Mouse (Mus musculus) embryonic stem cell, embryonic (primary cell): ENCODE measurements at regions not wholly inside any gene's neighbourhood (a gene's known extent, or its start where the extent isn't known, plus 50 kb on each side); places are given as distances from the start of the nearest gene placed in this dataset.
"Not testable (repeated sequence)": the region's sequence is repeated elsewhere in the genome, so short reads cannot be mapped to it uniquely, and the experiment has no call there.

ENCODE experiments used
- CTCF ChIA-PET, 4 experiments: fragments of 300-600 bp in 2 of 4; fragments of 350-600 bp in 2 of 4; sonication (Branson Sonifier 250); formaldehyde crosslinking; loops; one replicate each; lab custom pipeline; 2022; ENCODE audit warnings: inconsistent platforms in 2 of 4; lab: Charles Lee
- POLR2A ChIA-PET, 4 experiments: fragments of 300-600 bp in 2 of 4; fragments of 350-600 bp in 2 of 4; sonication (Branson Sonifier 250); formaldehyde crosslinking; loops; one replicate each; lab custom pipeline; 2022; ENCODE audit warnings: antibody characterized with exemption in 4 of 4, inconsistent platforms in 1 of 4; lab: Charles Lee

DNA sequence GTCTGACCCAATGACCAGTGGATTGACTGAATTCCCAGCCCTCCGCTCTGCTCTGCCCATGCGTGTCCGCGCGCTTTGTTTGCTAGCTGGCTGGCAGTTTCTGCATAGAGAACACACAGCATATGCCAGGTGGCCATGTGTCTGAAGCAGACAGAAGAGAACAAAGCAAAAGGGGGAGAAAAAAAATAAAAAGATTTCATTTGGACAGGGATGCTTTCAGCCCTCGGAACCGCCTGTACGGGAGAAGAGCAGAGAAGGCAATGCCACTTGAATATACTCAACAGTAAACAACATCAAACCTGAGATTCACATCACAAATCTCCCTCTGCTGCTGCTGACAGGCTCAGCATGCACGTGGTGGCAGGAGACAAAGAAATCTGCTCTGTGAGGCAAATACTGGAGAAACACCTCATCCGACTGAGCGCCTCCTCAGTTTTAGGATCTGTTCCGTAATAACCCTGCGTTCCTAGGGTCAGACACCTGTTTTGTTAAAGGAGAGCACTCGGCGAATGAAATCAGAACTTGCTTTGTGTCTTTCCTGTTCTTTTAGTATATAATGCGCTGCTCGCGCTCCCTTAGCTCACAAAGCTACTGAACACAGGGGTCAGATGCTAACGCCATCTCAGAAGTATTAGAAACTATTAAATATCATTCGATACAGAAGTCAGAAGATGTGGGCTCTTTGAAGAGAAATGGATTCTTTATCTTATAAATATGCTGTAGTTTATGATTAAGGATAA, 186.3 kb upstream of the Gm11146 start:
- ChIA-PET CTCF (no interaction called here), POLR2A (no interaction called here)

GRCm38 (mm10) chr16:77787025-77787424, 185.1 kb upstream of the Gm11146 start:
- ChIA-PET POLR2A (no interaction called here), CTCF (no interaction called here)

DNA sequence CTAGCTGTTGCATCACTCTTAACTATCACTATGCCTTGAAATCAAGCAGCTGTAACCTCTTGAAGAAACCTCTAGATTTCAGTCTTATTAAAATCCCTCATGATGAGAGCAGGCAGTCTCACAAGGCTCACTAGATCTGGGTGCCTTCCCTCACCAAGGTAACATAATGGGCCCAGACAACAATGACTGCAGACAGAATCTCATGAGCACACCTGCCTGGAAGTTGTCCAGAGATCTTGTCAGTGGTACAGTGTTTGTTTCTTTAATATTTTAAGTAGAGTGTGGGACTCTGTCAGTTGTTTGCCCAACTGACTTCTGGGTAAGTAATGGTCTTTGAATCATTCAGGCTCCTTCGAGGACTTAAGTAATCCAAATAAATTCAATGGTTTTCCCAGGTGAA, 177.1 kb upstream of the Gm11146 start:
- CTCF ChIA-PET, result no interaction called here
- POLR2A ChIA-PET, result no interaction called here

- POLR2A ChIA-PET, result no interaction called here
- CTCF ChIA-PET, result no interaction called here
Observed at GRCm38 (mm10) chr16:77772075-77772474, 170.2 kb upstream of the Gm11146 start.

- ChIA-PET CTCF (no interaction called here), POLR2A (no interaction called here)
Observed at GRCm38 (mm10) chr16:77760926-77761347, 159.0 kb upstream of the Gm11146 start.

GRCm38 (mm10) chr16:77760479-77760878, 158.6 kb upstream of the Gm11146 start:
- POLR2A ChIA-PET, result no interaction called here
- CTCF ChIA-PET, result interaction anchor here in 1 of 4 experiments (0.7 kb wide), 1 partner anchor 42 kb away, joined by 4 read pairs; no protein-coding TSS in a partner anchor

- CTCF ChIA-PET, result interaction anchor here in 1 of 4 experiments (0.7 kb wide), 1 partner anchor 41 kb away, joined by 4 read pairs; no protein-coding TSS in a partner anchor
- POLR2A ChIA-PET, result no interaction called here
Observed at GRCm38 (mm10) chr16:77759997-77760396, 158.1 kb upstream of the Gm11146 start.

DNA sequence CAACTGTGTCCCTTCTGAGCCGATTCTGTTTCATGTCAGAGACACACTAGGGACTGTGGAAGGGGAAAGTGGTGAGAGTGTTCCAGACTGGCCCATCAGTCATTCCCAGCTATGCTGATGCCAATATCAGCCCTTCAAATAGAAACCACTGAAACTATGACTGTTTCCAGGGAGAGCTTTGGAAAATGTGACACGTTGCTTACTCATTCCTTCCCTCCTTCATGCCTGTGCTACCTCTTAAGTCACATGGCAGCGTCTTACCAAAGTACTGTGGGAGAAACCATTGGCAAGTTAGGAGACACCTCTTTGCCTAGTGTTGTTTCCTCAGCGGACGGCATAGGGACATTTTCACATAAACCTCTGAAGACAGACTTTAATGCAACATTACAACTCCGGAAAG, 153.0 kb upstream of the Gm11146 start:
- ChIA-PET CTCF (no interaction called here), POLR2A (no interaction called here)

GRCm38 (mm10) chr16:77749474-77749873, 147.6 kb upstream of the Gm11146 start:
- CTCF ChIA-PET, result no interaction called here
- POLR2A ChIA-PET, result interaction anchor here in 1 of 4 experiments (0.8 kb wide), 1 partner anchor 13 kb away, joined by 3 read pairs; no protein-coding TSS in a partner anchor

DNA sequence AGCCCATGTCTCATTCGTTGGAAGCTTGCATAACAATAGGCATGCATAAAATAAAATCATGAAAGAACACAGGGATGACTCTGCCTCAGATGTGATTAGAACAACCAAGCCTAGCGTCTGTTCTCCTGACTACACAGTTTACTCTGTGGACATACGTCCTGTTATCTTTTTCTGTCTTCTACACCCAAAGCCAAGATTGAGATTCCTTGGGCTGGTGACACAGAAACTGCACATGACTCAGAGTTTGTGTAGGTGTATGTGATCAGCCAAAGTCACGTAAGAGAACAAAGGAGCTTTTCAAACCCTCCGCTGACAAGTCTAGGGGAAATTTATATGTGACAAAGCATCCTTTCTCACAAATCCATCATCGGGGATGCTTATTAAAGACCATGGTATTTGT, 141.9 kb upstream of the Gm11146 start:
- ChIA-PET POLR2A (no interaction called here), CTCF (no interaction called here)

DNA sequence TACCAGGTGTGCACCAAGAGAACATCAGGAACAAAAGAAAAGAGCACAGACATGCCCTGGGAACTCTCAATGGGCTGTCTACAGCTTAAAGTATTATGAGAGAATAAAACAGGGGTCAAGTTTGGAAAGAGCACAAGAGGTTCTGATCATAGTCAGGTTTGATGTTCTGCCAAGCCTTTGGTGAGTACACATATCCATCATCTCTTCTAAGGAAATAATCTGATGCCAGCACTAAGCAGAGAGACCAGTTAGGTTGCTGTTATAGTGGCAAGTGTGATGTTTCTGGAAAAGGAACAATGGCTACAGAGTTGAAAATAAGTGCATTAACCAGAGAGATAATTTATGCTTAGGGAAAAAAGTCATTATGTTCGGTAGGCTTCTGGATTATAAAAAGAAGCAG, 136.9 kb upstream of the Gm11146 start:
- POLR2A ChIA-PET, result no interaction called here

GRCm38 (mm10) chr16:77719377-77719776, 117.5 kb upstream of the Gm11146 start:
- ChIA-PET CTCF (no interaction called here), POLR2A (no interaction called here)

More for the DNA sequence above, 136.9 kb upstream of the Gm11146 start:
- CTCF ChIA-PET, result interaction anchor here in 1 of 4 experiments (0.7 kb wide), 1 partner anchor 250 kb away, joined by 3 read pairs; no protein-coding TSS in a partner anchor

DNA sequence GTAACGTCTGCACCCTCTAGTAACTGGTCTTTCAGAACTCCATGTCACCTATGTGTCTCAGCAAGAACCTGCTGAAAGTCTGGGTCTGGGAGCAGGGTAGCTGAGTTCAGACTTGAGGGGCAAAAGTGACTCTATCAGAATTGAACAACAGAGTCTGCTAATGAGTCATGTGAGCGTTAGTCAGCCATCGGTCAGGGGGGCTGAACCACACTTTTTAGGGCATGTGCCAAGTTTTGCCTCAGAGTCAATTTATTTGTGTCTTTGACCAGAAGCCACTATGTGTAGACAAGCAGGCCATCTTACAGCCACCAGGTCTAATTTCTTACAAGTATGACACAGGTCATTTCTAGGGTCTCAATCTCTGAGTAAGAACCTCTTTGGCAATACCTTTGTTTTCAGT, 115.9 kb upstream of the Gm11146 start:
- POLR2A ChIA-PET, CTCF ChIA-PET: not testable (repeated sequence)

GRCm38 (mm10) chr16:77704726-77705125, 102.8 kb upstream of the Gm11146 start:
- CTCF ChIA-PET, result no interaction called here
- POLR2A ChIA-PET, result no interaction called here

DNA sequence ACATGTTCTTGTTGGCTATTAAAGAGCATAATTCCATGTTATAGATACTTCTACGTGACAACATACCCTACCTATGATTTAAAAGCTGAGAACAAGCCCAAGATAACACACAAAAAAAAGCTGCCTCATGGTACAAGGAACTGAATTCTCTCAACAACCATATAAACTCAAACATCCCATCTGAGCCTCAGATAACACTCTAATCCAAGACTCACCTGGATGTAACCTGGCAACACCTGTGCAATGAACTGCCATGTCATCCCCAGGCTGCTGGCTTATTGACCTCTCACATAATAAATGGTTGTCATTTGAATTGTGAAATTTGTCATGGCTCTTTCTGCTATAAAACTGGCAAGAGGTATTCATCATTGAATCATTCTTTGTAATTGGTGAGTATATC, 93.5 kb upstream of the Gm11146 start:
- POLR2A ChIA-PET, result no interaction called here
- CTCF ChIA-PET, result no interaction called here

DNA sequence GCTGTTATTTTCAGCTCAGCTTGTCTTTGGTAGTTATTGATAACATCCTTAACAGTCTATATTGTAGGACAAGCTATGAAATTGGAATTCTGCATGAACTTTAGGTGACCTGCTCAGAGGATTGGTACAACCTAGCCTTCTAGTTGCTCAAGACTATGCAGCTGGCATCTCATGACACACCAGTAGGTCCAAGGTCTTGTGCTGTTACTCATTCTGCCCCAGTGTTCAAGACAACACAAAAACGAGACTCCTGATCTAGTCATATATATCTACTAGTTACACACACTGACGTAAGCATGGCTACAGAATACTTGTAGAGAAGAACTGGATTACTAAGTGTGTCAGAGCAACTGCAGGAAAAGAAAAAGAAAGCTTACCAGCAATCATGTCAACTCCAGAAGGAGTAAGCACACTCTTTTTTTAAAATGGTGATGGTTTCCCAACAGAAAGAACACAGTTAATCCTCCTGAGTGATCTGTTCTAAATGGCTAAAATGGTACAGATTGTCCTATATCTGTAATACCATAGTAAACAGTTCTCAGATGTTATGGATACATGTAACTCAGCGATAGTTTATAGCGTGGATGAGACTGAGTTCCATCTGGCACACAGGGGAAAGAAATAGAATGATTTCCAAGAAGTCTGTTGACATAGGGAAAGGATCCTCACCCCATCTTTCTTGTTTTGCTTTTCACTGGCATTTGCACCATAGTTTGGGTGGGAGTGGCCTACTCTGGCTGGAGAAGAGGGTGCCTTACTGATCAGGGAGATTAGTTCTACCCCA, 85.4 kb upstream of the Gm11146 start:
- ChIA-PET CTCF (no interaction called here), POLR2A (no interaction called here)

- ChIA-PET CTCF (no interaction called here), POLR2A (no interaction called here)
Observed at GRCm38 (mm10) chr16:77685651-77686190, 83.8 kb upstream of the Gm11146 start.

DNA sequence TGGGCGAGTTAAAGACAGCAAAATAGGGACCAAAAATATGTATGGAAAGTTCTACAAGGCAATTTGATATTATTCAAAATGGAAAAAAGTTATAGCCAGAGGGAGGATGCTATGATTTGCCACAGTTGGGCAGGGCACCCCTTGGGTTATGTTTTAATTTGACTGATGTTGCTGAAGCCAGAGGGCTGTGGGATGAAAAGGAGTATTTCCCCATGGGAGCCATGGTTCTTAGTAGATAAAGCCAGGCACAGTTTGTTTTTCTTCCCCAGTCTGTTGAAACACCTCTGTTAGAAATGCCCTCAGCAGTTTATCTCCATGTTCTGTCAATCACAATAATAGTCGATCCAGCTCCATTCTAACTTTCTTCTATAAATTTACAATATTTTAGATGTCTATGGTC, 82.6 kb upstream of the Gm11146 start:
- ChIA-PET CTCF (no interaction called here), POLR2A (no interaction called here)

DNA sequence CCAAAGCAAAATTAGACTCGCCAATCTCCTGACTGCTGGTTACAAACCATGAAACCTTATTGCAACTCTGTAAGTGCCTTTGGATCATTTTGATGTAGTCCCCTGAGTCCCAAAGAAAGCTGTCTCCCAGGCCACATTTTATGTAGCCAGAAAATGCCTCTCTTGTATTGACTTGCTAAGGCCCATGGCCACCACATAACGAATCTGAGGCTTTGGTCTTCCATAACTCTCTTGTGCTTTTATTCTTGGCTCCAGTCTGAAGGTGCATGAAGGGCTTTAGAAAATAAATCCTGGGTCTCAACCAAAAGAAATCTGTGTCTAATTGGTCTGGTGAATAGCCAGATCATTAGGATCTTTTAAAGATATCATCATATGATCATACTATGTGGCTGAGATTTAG, 77.3 kb upstream of the Gm11146 start:
- POLR2A ChIA-PET, result no interaction called here
- CTCF ChIA-PET, result no interaction called here

DNA sequence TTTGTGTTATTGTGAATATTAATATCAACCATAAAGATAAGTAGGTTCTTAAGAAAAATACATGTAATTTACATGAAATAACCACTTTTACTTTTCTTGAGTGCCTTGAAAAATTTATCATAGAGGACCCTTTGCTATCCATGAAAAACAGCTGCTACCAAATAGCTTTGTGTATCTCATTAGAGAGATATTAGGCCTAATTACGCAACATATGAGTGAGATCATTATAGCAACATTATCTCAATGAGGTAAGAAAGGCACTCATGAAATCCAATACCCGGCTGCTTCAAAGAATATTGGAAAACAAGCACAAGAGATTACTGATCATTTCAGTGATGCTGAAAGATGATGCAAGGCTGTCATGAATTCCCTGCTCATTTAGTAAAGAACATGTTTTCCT, 74.9 kb upstream of the Gm11146 start:
- POLR2A ChIA-PET, result no interaction called here

More for the DNA sequence above, 74.9 kb upstream of the Gm11146 start:
- CTCF ChIA-PET, result no interaction called here
